Mouse (Mus musculus) spleen, adult 2 months (tissue): ENCODE results near the gene Pkd1l3. TPM values are rescaled to one million over a fixed set of nuclear protein-coding genes. Genes with fewer than 3 reads are reported as not detected.

Source experiments
- DNase-seq, 2 experiments: peaks; one replicate each; pipeline versions ENCODE4 v3.0.0 to v3.0.0-alpha.2; 2012 to 2021; ENCODE audit warnings: low spot score in 2 of 2, low read depth in 1 of 2
- H3K27ac ChIP-seq: fragments of 200-500 bp; 2 replicates; pipeline ENCODE4 v1.5.1; 2012; ENCODE audit warnings: low read length, inconsistent platforms; ENCODE audit not compliant: insufficient read depth
- H3K27me3 ChIP-seq: fragments of 200-500 bp; 2 replicates; pipeline ENCODE4 v1.6.1; 2012; ENCODE audit warnings: mild to moderate bottlenecking, moderate library complexity, low read length, inconsistent platforms; ENCODE audit not compliant: control insufficient read depth, insufficient read depth
- H3K36me3 ChIP-seq: fragments of 200-500 bp; 2 replicates; pipeline ENCODE4 v1.6.1; 2012; ENCODE audit warnings: mild to moderate bottlenecking, low read length, inconsistent platforms; ENCODE audit not compliant: control insufficient read depth, insufficient read depth
- H3K4me1 ChIP-seq: fragments of 200-500 bp; 2 replicates; pipeline ENCODE4 v1.6.1; 2011; ENCODE audit warnings: inconsistent platforms; ENCODE audit not compliant: control insufficient read depth, insufficient read depth, insufficient read length
- H3K4me3 ChIP-seq: fragments of 200-500 bp; 2 replicates; pipeline ENCODE4 v1.5.1; 2011; ENCODE audit warnings: mild to moderate bottlenecking, inconsistent platforms; ENCODE audit not compliant: insufficient read depth, insufficient read length; ENCODE audit errors: extremely low read depth
- CTCF ChIP-seq: fragments of 200-500 bp; IDR thresholded peaks from 2 replicates; pipeline ENCODE4 v1.5.1; 2011; ENCODE audit warnings: mild to moderate bottlenecking, inconsistent platforms; ENCODE audit not compliant: insufficient read depth, insufficient read length, insufficient replicate concordance; ENCODE audit errors: extremely low read depth
- POLR2A ChIP-seq: fragments of 200-500 bp; IDR thresholded peaks from 2 replicates; pipeline ENCODE4 v1.6.1; 2011; ENCODE audit warnings: low read depth, low read length, inconsistent platforms
- WGBS: fragments of 180-500 bp; shearing (Covaris S2); methylation state at CpG from one replicate; pipeline ENCODE4 v1.1.7; 2018; 5-methylcytosine and 5-hydroxymethylcytosine counted together
- polyA plus RNA-seq: library from polyadenylated mRNA; depleted of rRNA; stranded (reverse); fragments of >200 nt; gene quantifications from 2 replicates; pipeline ENCODE4 v1.2.3, GENCODE M21; 2012

Gene Pkd1l3
- polyA plus RNA-seq, 1 experiment = 0.91 TPM

- H3K27ac ChIP-seq = no peak overlapping the region
- H3K27me3 ChIP-seq = no peaks in the 10 kb centered on the region
- H3K4me1 ChIP-seq = no peaks in the 10 kb centered on the region
- WGBS = 85% methylated on average over 7 of the region's 7 CpGs
- H3K4me3 ChIP-seq = no peak overlapping the region
- TF ChIP-seq POLR2A (no peak), CTCF (no peak)
- DNase-seq = no peak
- no peaks in the 10 kb centered on the region for H3K36me3 ChIP-seq
Measured at GRCm38 (mm10) chr8:109648469-109648868, 34.2 kb downstream of the Pkd1l3 start.

- DNase-seq = no peak
- H3K4me3 ChIP-seq = no peak overlapping the region
- H3K27me3 ChIP-seq = no peaks in the 10 kb centered on the region
- H3K4me1 ChIP-seq = no peaks in the 10 kb centered on the region
- 78% methylated on average over 10 of the region's 10 CpGs for WGBS
- TF ChIP-seq CTCF (no peak), POLR2A (no peak)
- H3K27ac ChIP-seq = no peak overlapping the region
- H3K36me3 ChIP-seq = no peaks in the 10 kb centered on the region
Measured at GRCm38 (mm10) chr8:109650801-109651200, 36.5 kb downstream of the Pkd1l3 start.

DNA sequence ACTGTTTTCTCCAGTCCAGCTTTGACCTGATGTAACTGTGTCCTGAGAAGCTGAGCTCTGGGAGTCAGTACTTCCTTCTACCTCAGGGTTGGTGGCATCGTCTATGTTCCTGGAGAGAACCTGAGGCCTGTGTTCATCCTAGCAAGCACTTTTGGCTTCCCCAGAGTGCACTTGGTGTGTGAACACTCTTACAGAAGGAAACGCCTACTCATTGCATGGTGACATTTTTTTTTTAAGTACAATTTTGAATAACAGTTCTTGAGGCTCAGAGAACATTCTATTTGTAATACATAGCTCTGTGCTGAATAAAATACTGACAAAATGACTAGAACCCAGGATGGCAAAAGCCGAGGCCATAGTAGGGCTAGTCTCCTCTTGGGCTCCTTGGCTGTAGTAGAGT lies 42.5 kb downstream of the Pkd1l3 start:
- H3K4me3 ChIP-seq = no peak overlapping the region
- no peaks in the 10 kb centered on the region for H3K4me1 ChIP-seq
- H3K27me3 ChIP-seq = no peaks in the 10 kb centered on the region
- no peak overlapping the region for H3K27ac ChIP-seq
- no peaks in the 10 kb centered on the region for H3K36me3 ChIP-seq
- no peak for TF ChIP-seq CTCF
- 75% methylated on average over 3 of the region's 3 CpGs for WGBS
- DNase-seq = no peak

DNA sequence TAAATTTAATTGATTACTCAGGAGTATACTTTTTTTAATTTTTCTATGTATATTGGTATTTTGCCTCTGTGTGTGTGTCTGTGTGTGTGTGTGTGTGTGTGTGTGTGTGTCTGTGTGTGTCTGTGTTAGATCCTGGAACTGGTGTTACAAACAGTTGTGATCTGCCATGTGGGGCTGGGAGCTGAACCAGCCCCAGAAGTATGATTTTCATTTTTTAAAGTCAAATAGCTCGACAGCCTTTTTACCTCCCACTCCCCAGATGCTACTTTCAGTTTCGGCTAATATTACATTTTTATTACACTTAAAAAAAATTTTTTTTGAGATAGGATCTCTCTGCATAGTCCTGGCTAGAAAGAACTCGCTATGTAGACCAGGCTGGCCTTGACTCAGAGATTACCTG lies 48.0 kb downstream of the Pkd1l3 start:
- WGBS = 77% methylated on average over 3 of the region's 3 CpGs
- Histone ChIP-seq H3K36me3 (peaks cover 1% of the 10 kb centered on the region; the same call in 1 of the 2 replicates), H3K27me3 (no peaks in the 10 kb centered on the region), H3K4me3 (no peak overlapping the region), H3K4me1 (no peaks in the 10 kb centered on the region), H3K27ac (no peak overlapping the region)
- DNase-seq = no peak
- TF ChIP-seq CTCF = no peak
- no peak for TF ChIP-seq POLR2A

GRCm38 (mm10) chr8:109666616-109667015 lies 52.3 kb downstream of the Pkd1l3 start:
- TF ChIP-seq POLR2A (no peak), CTCF (no peak)
- Histone ChIP-seq H3K27ac (no peak overlapping the region), H3K27me3 (no peaks in the 10 kb centered on the region), H3K4me1 (no peaks in the 10 kb centered on the region), H3K4me3 (no peak overlapping the region), H3K36me3 (peaks cover 13% of the 10 kb centered on the region)
- DNase-seq = no peak
- WGBS = 85% methylated on average over 5 of the region's 5 CpGs

DNA sequence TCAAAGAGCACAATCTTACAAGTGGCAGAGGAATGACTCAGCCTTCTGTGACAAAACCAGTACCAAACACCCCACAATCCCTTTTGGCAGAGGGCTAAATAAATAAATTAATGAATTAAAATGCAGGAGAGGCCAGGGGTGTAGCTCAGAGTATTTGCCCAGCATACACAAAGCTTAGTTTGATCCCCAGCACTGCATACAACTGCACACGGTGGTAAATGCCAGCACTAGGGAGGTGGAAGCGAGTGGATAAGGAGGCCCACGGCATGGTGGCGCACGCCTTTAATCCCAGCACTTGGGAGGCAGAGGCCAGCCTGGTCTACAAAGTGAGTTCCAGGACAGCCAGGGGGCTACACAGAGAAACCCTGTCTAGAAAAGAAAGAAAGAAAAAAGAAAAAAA lies 58.3 kb downstream of the Pkd1l3 start:
- no peaks in the 10 kb centered on the region for H3K4me1 ChIP-seq
- no peaks in the 10 kb centered on the region for H3K27me3 ChIP-seq
- H3K4me3 ChIP-seq = no peak overlapping the region
- no peak overlapping the region for H3K27ac ChIP-seq
- TF ChIP-seq POLR2A = no peak
- no peak for TF ChIP-seq CTCF
- no peak for DNase-seq
- peaks cover 56% of the 10 kb centered on the region for H3K36me3 ChIP-seq
- 97% methylated on average over 5 of the region's 5 CpGs for WGBS

GRCm38 (mm10) chr8:109673596-109673995 lies 59.3 kb downstream of the Pkd1l3 start:
- Histone ChIP-seq H3K27ac (no peak overlapping the region), H3K4me3 (no peak overlapping the region), H3K4me1 (no peaks in the 10 kb centered on the region), H3K36me3 (peaks cover 58% of the 10 kb centered on the region), H3K27me3 (no peaks in the 10 kb centered on the region)
- no peak for TF ChIP-seq POLR2A
- WGBS = 100% methylated on average over 2 of the region's 2 CpGs
- no peak for DNase-seq
